Mouse (Mus musculus): ENCODE data around the gene Rpl14.

Rpl14 gene

DNA sequence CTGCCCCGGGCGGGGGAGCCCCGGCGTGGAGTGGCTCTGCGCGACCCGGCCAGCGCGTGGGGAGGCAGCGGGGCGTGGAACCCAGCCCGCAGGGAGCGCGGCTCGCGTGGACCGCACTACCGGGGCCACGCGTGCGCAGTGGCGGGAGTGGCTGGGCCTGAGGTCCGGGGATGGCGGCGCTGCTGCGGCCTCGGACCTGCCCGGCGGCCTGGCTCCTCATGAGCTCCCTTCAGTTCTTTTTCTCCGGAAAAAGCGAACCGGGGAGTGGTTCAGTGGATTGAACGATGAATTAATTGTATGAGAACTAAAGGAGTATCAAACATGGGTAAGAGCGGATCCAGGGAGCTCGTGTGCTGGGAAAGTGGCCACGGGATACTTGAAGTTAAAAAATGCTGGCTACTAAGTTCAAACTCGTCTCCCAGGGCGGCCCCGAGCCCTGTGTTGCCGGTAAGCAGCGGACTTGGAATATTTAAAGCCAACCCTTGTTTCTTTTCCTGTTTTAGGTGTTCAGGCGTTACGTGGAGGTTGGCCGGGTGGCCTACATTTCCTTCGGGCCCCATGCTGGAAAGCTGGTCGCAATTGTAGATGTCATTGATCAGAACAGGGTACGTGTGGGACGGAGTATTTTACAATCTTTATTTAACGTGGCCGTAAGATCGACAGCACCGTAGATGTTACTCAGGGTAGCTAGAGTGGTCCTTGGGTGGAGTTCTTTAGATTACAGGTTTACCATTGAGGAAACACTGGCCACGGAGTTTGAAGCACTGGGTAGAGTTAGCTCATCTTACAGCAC, 545 bp downstream of the Rpl14 start:
- no peak for DNase-seq (ENCODE audit: low spot score)

- DNase-seq (ENCODE audit: low spot score) = peak; percentile 25
These were observed 4.8 kb downstream of the Rpl14 start for GRCm38 (mm10) chr9:120575748-120576661.

DNA sequence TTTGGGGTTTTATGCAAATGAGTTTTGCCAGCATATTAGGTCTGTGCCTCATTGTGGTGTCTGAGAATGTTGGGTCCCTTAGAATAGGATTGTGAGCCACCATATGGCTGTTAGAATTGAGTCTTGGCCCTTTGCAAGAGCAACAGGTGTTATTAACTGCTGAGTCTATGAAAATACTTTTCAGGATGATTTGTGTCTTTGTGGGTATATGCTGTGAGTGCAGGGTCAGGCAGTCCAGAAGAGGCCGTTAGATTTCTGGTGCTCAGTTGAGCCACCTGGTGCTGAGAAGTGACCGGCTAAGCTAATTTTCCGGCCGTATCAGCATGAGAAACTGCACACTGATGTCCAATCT, 5.4 kb downstream of the Rpl14 start:
- DNase-seq (ENCODE audit: low spot score) = no peak

DNA sequence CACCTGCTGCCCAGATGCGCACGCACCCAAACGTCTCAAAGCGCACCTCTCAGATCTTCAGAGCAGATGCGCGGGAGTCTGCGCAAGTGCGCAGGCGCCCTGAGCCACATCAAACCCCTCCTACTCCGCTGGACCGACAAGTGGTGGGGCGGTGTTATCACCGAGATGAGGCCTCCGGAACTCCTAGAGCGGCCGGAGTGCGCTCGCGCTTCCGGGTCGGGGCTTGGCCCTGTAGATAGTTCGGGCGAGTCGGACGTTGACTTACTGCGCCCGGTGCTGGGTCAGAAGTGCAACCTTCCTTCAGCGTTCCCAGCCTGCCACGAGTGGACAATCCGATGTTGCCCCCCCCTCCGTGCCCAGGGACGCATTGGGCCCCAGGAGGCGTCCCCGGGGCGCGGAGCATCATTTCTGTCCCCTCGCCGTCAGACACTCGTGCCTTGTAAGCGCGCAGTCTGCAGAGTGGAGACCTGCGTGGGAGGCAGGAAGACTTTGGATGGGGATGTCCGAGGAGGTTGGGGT, 5.9 kb downstream of the Rpl14 start:
- peak; percentile 97 for DNase-seq (ENCODE audit: low spot score)

- no peak for DNase-seq (ENCODE audit: low spot score)
These were observed 6.6 kb downstream of the Rpl14 start for GRCm38 (mm10) chr9:120577706-120578405.

DNA sequence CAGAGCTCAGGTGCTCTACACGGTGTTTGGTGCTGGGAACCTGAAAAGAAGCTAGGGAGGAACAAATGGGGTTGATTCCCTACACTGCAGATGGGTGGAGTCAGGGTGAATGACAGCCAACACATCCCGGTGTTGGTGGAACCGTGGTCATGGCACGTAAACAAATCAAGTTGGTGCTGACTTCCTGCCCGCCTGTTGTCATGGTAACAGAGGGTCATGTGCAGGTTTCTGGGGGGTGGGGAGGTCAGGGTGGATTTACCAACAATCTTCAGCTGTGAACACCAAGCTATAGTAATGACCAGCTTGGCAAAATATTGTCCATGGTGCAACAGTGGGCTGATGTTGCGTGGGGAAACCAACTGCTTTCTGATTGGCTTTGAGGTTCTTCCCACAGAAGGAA, 7.5 kb downstream of the Rpl14 start:
- no peak for DNase-seq (ENCODE audit: low spot score)

DNA sequence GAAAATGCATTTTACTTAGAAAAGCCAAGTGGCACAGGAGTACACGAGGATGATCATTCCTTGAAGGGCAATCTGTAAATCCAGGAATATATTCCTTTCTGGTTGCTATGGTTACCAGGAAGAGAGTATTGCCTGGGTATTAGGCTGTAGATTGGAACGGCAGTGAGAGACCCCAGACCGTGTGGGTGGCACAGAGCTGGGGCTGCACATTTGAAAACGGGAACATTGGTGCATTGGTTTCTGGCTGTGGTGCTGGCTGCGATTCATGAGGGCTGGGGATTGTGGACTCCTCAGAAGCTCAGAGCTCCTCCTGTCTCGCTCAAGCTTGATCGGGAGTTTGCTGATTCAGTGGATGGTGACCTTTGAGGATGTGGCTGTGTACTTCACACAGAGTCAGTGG, 8.6 kb downstream of the Rpl14 start:
- DNase-seq (ENCODE audit: low spot score) = no peak

- peak; percentile 57 for DNase-seq (ENCODE audit: low spot score)
These were observed 10.8 kb downstream of the Rpl14 start for GRCm38 (mm10) chr9:120581941-120582618.

- DNase-seq (ENCODE audit: low spot score) = peak; percentile 94
These were observed 11.5 kb downstream of the Rpl14 start for GRCm38 (mm10) chr9:120582619-120583308.

- DNase-seq (ENCODE audit: low spot score) = no peak
These were observed 12.1 kb downstream of the Rpl14 start for GRCm38 (mm10) chr9:120583314-120583713.

DNA sequence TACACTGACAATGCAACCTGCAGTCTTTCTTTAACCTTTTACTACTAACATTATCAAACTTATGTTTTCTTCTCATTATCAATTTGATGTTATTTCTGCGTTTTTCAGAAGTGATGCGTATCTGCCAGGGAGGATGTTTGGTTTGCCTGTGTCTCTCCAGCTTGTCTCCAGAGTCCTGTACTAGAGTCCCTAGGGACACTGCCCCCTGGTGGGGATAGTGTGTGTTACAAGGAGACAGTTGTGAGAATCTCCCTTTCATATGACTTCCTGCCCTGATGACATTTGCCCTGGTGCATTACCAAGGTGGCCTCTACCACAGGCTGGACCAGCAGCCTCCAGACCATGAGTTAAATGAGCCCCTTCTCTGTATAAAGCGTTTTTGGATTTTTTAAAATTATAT, 15.3 kb downstream of the Rpl14 start:
- DNase-seq (ENCODE audit: low spot score) = peak; percentile 87

- DNase-seq (ENCODE audit: low spot score) = peak; percentile 74
These were observed 20.2 kb downstream of the Rpl14 start for GRCm38 (mm10) chr9:120591490-120591889.

DNA sequence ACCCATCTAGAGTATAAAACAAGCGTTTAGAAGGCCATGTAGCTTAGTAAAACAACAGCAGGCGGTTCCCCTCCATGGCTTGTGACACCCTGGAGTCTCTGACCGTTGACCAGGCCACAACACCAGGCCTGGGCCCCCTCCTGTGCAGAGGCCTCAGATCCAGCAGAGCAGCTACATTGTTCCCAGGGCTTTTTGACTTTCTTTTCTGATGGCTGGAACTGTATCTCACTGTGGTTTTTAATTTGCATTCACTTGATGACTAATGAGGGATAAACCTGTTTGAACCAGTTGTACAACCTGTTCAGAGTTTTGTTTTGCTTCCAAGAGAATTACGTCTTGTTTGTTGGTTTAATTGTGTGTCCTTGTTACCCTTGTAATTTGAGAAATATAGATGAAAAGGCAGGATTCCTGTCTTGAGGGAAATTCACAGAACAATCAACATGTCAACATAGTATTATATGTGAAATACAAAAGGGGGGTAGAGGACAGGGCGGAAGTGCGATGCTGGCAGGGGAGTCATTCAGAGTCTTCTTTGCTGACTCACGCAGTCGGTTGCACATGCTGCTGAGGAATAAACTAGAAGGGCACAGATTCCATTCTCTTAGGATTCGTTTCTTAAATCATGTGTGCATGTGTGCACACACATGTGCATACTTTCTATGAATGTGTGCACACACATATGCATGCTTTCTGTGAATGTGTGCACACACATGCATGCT, 22.3 kb downstream of the Rpl14 start:
- no peak for DNase-seq (ENCODE audit: low spot score)

GRCm38 (mm10) chr9:120594839-120595238, 23.6 kb downstream of the Rpl14 start:
- DNase-seq (ENCODE audit: low spot score) = no peak

- DNase-seq (ENCODE audit: low spot score) = no peak
These were observed 24.1 kb downstream of the Rpl14 start for GRCm38 (mm10) chr9:120595306-120595705.

- peak; percentile 80 for DNase-seq (ENCODE audit: low spot score)
These were observed 30.4 kb downstream of the Rpl14 start for GRCm38 (mm10) chr9:120601488-120602171.

DNA sequence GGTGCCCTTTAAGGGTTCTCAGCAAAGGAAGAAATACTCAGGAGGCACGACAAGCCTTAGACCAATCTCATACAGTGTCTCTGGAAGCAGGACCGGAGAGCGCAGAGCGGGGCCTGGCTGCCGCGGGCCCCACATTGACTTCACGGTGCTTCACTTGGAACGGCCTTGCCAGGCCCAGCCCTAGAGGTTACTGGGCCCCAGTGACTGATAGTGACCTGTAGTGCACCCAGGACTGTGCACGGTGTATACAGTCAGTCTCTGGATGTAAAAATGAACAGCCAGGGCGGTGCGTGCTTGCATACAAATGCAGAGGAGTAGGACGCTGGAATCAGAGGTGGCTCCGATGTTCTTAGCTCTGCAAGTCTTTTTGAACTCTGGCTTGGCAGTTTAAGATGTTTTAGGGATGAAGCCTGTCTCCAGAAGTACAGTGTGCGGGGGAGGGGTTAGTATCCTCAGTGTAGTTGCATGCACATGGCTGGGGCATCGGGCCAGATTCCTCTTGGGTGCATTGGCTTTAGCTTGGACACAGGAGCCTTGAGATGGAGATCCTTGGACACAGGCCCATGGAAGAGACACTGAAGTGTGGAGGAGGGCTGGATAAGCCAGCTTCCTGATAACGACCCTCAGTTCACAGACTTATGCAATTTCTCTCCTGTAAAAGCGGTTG, 31.1 kb downstream of the Rpl14 start:
- DNase-seq (ENCODE audit: low spot score) = peak; percentile 48

DNA sequence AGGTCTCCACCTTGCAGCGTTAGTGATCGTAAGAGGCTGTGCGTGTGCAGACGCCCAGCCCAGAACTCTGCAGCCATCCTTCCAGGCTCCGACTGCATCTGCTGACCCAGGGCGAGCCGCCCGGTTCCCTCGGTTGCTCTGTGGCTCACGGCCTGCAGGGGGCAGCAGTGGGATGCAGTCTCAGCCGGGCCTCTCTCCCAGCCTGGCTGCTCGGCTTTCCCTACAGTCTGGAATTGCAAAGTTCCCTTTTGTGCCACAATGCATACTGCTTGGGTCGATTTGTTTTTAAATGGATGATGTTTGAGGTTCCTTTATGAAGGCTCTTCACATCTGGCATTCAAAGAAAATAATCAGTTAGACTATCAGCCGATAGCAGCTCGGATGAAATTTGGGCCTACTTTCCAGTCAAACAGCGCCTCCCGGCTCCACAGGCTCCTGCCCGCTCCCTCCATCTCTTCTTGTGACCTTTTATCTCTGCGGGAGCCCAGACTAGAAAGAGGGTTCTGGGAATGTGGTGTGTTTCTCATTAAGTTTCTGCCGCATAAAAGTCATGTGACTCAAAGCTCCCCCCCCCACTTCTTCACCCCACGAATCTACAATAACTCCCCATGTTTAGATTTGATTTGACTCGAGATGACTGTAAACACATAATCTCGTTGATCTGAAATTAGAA, 31.7 kb downstream of the Rpl14 start:
- peak; percentile 88 for DNase-seq (ENCODE audit: low spot score)

- no peak for DNase-seq (ENCODE audit: low spot score)
These were observed 32.3 kb downstream of the Rpl14 start for GRCm38 (mm10) chr9:120603512-120603908.

All from MN1 (cell line).